Mouse (Mus musculus): Measurements from ENCODE around the gene Tns2.

The Tns2 gene

GRCm38 (mm10) chr15:102110271-102110670, 10.1 kb downstream of the Tns2 start:
- DNase-seq (ENCODE audit: low spot score) = no peak

DNA sequence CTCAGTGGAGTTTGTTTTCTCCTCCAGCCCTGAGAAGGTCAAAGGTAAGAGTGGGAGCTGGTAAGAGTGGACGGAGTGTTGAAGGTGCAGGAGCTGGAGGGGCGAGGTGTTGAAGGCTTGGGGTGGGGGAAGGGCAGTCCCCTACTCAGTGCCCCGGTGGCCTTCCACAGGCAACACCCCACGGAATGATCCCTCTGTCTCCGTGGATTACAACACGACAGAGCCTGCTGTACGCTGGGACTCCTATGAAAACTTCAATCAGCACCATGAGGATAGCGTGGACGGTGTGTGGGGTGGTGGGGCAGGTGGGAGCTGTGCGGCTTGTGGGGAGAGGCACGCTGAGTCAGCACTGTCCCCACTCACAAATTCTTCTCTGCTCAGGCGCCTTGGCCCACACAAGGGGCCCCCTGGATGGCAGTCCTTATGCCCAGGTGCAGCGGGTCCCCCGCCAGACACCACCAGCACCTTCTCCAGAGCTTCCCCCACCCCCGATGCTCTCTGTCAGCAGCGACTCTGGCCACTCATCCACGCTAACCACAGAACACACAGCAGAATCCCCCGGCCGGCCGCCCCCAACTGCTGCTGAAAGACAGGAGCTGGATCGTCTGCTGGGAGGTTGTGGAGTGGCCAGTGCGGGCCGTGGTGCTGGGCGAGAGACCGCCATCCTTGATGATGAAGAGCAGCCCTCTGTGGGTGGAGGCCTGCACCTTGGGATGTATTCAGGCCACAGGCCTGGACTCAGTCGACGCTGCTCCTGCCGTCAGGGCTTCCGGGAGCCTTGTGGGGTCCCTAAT, 10.7 kb downstream of the Tns2 start:
- DNase-seq (ENCODE audit: low spot score) = no peak

GRCm38 (mm10) chr15:102111495-102111829, 11.2 kb downstream of the Tns2 start:
- DNase-seq (ENCODE audit: low spot score) = no peak

- no peak for DNase-seq (ENCODE audit: low spot score)
Measured at GRCm38 (mm10) chr15:102112181-102112580, 12.0 kb downstream of the Tns2 start.

DNA sequence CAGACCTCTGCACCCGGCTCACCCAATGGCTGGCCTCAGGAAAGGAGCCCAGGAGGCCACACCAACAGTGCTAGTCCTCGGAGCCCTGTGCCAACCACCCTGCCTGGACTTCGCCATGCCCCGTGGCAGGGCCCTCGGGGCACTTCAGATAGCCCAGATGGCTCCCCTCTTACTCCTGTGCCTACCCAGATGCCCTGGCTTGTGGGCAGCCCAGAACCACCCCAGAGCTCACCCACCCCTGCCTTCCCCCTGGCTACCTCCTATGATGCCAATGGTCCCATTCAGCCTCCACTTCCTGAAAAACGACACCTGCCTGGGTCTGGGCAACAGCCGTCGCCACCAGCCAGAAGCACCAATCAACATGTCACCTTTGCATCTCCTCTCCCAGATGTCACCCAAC, 12.6 kb downstream of the Tns2 start:
- no peak for DNase-seq (ENCODE audit: low spot score)

GRCm38 (mm10) chr15:102113674-102114073, 13.5 kb downstream of the Tns2 start:
- DNase-seq (ENCODE audit: low spot score) = no peak

DNA sequence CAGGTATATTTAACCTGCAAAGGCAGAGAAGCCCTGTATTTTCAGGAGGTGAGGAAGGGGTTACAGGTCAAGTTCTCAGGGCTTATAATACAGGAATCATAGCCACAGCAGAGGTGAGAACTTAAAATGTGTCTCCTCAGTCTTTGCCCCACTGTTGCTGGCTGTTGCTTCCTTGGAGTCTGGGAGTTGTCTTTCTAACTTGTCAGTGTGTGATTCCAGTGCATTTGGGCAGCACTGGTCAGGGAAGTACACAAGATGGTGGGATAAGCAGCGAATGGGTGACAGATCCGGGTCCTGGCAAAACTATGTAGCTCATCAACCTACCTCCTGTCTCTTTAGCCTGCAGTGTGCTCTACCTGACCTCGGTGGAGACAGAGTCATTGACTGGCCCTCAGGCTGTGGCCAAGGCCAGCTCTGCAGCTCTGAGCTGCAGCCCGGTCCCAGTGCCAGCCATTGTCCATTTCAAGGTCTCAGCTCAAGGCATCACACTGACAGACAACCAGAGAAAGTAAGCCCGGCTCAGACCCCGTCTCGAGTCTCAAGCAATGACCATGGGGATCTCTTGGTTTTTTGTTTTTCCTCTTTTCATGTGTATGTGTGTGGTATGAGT, 14.5 kb downstream of the Tns2 start:
- peak; percentile 48 for DNase-seq (ENCODE audit: low spot score)

GRCm38 (mm10) chr15:102115731-102116231, 15.6 kb downstream of the Tns2 start:
- DNase-seq (ENCODE audit: low spot score) = no peak

- DNase-seq (ENCODE audit: low spot score) = no peak
Measured at GRCm38 (mm10) chr15:102116753-102117415, 16.7 kb downstream of the Tns2 start.

- DNase-seq (ENCODE audit: low spot score) = no peak
Measured at GRCm38 (mm10) chr15:102117461-102118443, 17.5 kb downstream of the Tns2 start.

DNA sequence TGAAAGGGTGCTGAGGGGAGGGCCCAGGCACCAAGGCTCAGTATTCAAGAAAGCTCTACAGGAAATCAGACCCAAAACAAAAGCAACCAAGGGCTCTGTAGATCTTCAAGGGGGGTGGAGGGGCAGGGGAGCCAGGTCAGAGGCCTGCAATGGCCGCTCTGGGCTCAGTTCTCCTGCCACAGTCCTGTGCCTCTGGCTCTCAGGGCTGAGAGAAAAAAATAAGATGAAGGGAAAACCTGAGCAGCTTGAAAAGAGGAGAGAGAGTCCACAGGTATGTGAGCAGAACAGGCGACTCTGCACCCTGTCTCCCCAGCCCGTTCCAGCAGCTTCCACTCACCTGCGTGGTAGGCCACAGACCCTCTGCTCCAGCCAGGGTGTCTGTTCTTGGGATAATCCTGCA, 18.4 kb downstream of the Tns2 start:
- DNase-seq (ENCODE audit: low spot score) = no peak

DNA sequence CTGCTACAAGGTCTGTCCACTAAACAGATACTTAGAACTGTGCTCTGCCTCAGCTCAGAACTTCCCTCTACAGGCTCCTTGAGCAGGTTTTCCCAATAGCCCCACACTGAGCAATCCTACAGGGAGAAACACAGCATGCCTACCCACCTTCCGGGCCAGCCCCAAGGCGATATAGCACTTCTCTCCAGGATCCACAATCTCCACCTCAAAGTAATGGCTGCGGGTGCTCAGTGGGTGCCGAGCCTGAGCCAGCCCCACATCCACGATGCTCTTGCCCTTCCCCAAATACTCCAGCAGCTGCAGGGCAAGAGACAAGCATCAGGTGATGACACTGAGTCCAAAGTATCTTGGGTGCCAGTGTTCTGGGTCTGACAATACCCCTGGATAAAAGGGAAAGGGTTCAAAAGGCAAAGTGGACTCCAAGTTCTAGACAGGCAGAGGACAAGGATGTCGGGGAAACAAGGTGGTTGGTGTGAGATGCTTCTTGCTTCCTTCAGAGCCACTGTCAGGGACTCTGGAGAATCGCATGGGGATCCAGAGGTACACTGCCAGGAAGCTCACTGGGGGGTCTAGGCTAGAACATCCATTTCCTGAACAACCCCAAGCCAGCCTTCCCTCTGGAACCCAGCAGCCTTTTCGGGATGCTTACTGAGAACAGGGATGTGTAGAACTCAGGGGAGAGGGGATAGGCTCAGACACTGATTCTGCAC, 19.1 kb downstream of the Tns2 start:
- DNase-seq (ENCODE audit: low spot score) = no peak

DNA sequence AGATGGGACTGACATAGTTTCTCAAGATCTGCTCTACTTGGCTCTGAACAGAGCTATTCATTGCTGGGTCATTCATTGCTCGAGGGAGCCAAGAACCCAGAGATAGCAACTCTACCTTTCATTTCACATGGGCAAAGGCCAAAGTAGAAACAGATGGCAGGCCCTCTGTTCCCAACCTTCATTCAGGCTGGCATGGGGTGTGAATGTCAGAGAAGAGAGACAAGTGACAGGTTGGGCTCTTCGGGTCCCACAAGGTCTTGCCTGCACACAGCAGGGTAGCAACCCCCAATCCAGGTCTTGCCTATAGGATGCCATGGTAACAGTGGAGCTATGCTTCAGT, 19.6 kb downstream of the Tns2 start:
- DNase-seq (ENCODE audit: low spot score) = no peak

GRCm38 (mm10) chr15:102120530-102120929, 20.3 kb downstream of the Tns2 start:
- DNase-seq (ENCODE audit: low spot score) = no peak

DNA sequence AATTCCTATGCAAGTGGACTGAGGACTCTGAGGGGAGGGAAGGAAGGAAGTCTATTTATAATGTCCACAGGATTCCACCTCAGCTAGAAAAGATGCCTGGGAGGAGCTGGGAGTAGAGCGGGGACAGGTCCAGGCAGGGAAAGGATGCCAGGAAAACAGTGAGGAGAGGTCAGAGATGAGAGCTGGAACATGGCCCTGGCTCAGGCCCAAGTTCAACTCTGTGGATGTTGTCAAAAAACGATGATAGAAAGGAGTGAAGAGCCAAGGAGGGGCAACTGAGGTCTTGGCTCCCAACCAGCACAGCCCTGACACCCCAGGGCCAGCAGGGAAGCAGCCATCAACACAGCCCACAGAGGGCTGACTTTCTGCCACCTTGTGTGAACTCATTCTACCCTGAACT, 26.1 kb downstream of the Tns2 start:
- DNase-seq (ENCODE audit: low spot score) = peak; percentile 72

- DNase-seq (ENCODE audit: low spot score) = no peak
Measured at GRCm38 (mm10) chr15:102133314-102133713, 33.1 kb downstream of the Tns2 start.

- DNase-seq (ENCODE audit: low spot score) = no peak
Measured at GRCm38 (mm10) chr15:102134709-102135108, 34.5 kb downstream of the Tns2 start.

GRCm38 (mm10) chr15:102135522-102136128, 35.4 kb downstream of the Tns2 start:
- no peak for DNase-seq (ENCODE audit: low spot score)

DNA sequence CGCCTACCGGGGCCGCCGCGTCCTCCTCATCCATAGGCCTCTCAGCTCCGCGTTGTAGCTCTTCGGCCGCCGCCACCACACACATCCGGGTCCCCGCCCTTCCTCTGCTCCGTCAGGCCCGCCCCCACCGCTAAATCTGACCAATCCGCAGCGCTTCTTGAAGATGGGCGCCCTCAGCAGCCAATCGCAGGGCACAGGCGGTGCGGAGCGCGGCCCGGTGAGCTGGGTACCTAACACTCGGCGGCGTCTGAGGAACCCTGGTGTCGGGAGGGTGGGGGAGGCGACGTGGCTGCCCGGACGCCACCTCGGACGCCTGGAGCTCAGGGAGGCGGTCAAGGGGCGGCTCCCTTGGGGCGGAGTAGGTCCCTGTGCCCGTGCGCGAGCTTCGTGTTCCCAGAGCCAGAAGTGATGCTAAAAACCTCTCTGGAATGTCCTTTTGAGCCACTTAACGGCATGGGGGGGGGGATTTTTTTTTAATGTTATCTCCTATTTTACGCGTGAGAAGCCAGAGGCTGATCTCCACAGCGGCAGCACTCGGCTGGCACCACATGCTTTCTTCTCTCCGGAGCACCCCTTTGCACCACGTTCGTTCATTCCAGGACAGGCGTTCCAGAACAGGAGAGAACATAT, 36.0 kb downstream of the Tns2 start, which contains the start of gene Spryd3:
Gene Spryd3, minus strand, starts transcription at position 106 of the 630 bp plus-strand sequence.
- peak; percentile 98 for DNase-seq (ENCODE audit: low spot score)

- DNase-seq (ENCODE audit: low spot score) = no peak
Measured at GRCm38 (mm10) chr15:102141120-102141519, 40.9 kb downstream of the Tns2 start.

Measured in ovary, postnatal 36 days (tissue).